Mouse (Mus musculus) ovary, adult 18-20 months (tissue): ENCODE results near the gene Fmo5.

Experiments used
- DNase-seq: peaks from one replicate; pipeline ENCODE4 v3.0.0; 2022; ENCODE audit warnings: low spot score, mixed read lengths

Gene Fmo5

GRCm38 (mm10) chr3:97681321-97682158, 52.9 kb downstream of the Fmo5 start:
- DNase-seq, result peak; percentile 60

- DNase-seq, result no peak
Observed at GRCm38 (mm10) chr3:97682159-97682502, 53.5 kb downstream of the Fmo5 start.

- DNase-seq, result no peak
Observed at GRCm38 (mm10) chr3:97682576-97682975, 54.0 kb downstream of the Fmo5 start.

- no peak for DNase-seq
Observed at GRCm38 (mm10) chr3:97683560-97684195, 55.1 kb downstream of the Fmo5 start.

GRCm38 (mm10) chr3:97686372-97687117, 57.9 kb downstream of the Fmo5 start:
- DNase-seq, result no peak

- no peak for DNase-seq
Observed at GRCm38 (mm10) chr3:97689289-97689688, 60.7 kb downstream of the Fmo5 start.

GRCm38 (mm10) chr3:97690590-97690989, 62.0 kb downstream of the Fmo5 start:
- DNase-seq, result no peak

- no peak for DNase-seq
Observed at GRCm38 (mm10) chr3:97691443-97692017, 62.9 kb downstream of the Fmo5 start.

- no peak for DNase-seq
Observed at GRCm38 (mm10) chr3:97693806-97694205, 65.2 kb downstream of the Fmo5 start.

GRCm38 (mm10) chr3:97696866-97697265, 68.3 kb downstream of the Fmo5 start:
- DNase-seq, result no peak

- DNase-seq, result no peak
Observed at GRCm38 (mm10) chr3:97697291-97697690, 68.7 kb downstream of the Fmo5 start.

GRCm38 (mm10) chr3:97699061-97699460, 70.5 kb downstream of the Fmo5 start:
- DNase-seq, result no peak

GRCm38 (mm10) chr3:97701198-97701597, 72.6 kb downstream of the Fmo5 start:
- DNase-seq, result no peak

- DNase-seq, result no peak
Observed at GRCm38 (mm10) chr3:97702448-97703080, 74.0 kb downstream of the Fmo5 start.
